Mouse (Mus musculus) embryo, embryonic 9.5 days (tissue): Measurements from ENCODE around the gene Tmem216.

Experiments
- DNase-seq: peaks from one replicate; pipeline ENCODE4 v3.0.0-alpha.2; 2017; ENCODE audit errors: extremely low spot score

Tmem216 gene

GRCm38 (mm10) chr19:10555624-10556510 is at the start of gene Tmem216:
TSS of gene Tmem216 (minus strand) at chr19:10556238.
- peak; percentile 83 for DNase-seq

DNA sequence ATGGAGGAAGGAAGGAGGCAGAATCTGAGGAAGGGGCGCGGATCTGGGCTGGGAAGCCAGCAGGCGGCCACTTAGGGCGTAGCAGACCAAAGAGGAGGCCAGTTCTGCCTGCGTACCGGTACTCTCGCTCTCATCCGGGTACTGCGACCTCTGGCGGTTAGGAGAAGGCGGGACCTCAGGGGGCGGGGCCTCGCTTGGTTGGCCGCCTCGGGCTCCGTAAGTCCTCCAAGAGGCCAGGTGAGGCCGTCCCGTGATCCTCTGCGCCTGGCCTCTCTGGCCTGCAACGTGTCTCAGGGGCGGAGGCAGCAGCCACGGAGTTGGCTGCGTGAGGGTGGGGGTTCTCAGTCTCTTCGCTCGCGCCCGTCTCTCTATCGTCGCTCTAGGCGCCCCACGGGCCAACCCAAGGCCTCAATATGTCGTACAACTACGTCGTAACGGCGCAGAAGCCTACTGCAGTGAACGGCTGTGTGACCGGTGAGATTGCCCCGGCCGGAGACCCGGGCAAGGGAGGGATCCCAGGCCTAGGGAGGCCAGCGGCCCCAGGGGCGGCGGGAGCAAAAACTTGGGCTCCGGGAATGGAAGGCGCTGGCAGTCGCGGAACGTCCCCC is 49.4 kb upstream of the Tmem216 start, which contains the start of the genes Ddb1 and Tkfc:
Ddb1 (plus strand) TSS at position 35 of the 608 bp plus-strand sequence.
Tkfc (minus strand) TSS at position 362 of the 608 bp plus-strand sequence.
- DNase-seq, result peak; percentile 98

GRCm38 (mm10) chr19:10604534-10604933 is 48.5 kb upstream of the Tmem216 start:
- DNase-seq, result no peak

GRCm38 (mm10) chr19:10603660-10604523 is 47.9 kb upstream of the Tmem216 start:
- DNase-seq, result no peak

GRCm38 (mm10) chr19:10602787-10603186 is 46.7 kb upstream of the Tmem216 start:
- peak; percentile 88 for DNase-seq

GRCm38 (mm10) chr19:10602247-10602769 is 46.3 kb upstream of the Tmem216 start:
- no peak for DNase-seq

DNA sequence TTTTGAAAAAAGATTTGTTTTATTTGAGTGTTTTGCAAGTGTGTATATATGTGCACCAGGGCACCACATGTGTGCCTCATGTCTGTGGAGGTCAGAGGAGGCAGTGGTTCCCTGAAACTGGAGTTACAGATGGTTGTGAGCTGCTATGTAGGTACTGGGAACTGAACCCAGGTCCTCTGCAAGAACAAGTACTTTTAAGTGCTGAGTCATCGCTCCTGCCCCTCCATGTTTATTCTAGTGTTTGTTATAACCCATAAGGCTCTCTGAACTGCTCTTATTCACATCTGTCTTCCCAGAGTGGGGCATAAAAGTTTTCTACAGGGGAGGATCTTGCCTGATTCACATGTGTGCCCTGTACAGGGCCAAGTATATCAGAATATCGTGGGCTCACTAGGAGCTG is 43.6 kb upstream of the Tmem216 start:
- DNase-seq, result no peak

DNA sequence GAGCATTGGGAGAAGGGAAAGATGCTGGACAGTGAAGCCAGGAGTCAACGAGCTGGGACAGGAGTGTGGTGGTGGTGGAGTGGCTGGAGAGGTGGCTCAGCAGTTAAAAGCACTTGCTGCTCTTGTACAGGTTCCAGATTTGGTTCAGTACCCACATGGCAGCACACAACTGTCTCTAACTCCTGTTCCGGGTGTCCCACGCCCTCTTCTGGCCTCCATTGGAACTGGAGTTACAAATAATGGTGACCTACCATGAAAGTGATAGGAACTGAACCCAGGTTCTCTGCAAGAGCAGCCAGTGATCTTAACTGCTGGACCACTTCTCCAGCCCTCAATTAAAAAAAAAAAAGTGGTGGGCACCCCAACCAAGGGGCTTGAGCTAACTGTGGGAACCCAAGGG is 42.1 kb upstream of the Tmem216 start:
- DNase-seq, result no peak

GRCm38 (mm10) chr19:10591659-10592377 is 35.8 kb upstream of the Tmem216 start:
- no peak for DNase-seq

DNA sequence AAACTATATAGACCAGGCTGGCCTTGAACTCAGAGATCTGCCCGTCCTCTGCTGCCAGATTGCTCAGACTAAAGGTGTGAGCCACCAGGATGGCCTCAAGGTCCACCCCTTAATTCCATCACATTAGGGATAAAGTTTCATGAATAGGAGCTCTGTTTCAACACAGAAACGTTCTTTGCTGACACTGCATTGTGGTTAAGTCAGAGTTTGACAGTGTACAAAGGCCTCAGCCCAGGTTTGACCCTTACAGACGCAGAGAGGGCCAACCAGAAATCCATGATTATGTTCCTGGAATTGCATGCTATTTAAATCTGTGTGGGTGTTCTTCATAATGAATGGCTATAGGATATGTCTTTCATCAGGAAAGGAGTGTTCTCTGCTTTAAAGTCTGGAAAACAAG is 34.3 kb upstream of the Tmem216 start:
- no peak for DNase-seq

GRCm38 (mm10) chr19:10589127-10589857 is 33.3 kb upstream of the Tmem216 start:
- DNase-seq, result no peak

DNA sequence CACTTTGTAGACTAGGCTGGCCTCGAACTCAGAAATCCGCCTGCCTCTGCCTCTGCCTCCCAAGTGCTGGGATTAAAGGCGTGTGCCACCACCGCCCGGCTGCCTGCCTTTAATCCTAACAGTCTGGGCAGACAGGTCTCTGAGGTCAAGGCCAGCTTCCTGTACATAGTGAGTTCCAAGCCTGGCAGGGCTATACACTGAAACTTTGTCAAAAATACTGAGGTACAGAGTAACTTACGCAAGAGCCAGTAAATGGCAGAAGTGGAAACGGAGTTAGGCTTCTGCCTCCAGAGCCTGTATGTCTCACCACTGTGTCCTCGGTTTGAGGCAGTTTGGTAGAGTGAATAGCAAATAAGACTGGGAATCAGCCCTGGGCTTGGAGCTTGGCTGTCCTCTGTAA is 31.2 kb upstream of the Tmem216 start:
- DNase-seq, result no peak

GRCm38 (mm10) chr19:10585112-10585511 is 29.1 kb upstream of the Tmem216 start:
- no peak for DNase-seq

GRCm38 (mm10) chr19:10583550-10584146 is 27.6 kb upstream of the Tmem216 start:
- no peak for DNase-seq

DNA sequence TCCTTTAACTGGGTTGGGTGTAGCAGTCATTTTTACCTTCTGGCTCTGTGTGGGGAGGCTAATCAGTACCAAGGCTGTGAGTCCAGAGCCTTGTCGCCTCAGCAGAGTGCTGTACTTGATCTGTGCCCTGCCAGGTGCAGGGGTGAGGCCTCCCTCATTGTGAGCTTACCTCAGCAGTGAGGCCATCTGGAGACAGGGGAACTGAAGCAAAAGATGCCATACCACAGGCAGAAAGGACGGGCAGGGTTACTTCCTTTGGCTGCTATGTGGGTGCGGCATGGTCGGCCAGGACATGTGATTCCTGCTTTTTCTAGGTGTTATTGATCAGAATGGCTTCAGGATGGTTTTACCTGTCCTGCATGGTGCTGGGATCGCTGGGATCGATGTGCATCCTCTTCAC is 25.9 kb upstream of the Tmem216 start:
- DNase-seq, result no peak

- no peak for DNase-seq
Measured at GRCm38 (mm10) chr19:10580761-10581160, 24.7 kb upstream of the Tmem216 start.

DNA sequence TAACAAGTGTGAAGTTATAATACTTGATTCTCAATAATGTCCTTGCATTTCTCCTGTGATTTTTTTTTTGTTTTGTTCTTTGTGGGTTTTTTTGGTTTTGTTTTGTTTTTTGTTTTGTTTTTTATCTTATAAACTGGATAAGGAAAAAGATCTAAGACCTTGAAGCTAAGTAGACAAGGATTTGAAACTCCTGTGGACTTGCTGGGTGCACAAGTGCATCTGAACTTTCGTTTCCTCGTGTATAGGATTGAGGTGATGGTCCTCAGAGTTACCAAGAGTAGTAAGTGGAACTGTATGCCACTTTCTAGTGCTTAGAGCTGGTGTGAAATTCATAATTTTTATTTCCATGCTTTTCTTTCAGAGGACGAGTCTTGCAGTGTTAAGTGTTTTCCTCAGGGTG is 24.1 kb upstream of the Tmem216 start:
- no peak for DNase-seq

DNA sequence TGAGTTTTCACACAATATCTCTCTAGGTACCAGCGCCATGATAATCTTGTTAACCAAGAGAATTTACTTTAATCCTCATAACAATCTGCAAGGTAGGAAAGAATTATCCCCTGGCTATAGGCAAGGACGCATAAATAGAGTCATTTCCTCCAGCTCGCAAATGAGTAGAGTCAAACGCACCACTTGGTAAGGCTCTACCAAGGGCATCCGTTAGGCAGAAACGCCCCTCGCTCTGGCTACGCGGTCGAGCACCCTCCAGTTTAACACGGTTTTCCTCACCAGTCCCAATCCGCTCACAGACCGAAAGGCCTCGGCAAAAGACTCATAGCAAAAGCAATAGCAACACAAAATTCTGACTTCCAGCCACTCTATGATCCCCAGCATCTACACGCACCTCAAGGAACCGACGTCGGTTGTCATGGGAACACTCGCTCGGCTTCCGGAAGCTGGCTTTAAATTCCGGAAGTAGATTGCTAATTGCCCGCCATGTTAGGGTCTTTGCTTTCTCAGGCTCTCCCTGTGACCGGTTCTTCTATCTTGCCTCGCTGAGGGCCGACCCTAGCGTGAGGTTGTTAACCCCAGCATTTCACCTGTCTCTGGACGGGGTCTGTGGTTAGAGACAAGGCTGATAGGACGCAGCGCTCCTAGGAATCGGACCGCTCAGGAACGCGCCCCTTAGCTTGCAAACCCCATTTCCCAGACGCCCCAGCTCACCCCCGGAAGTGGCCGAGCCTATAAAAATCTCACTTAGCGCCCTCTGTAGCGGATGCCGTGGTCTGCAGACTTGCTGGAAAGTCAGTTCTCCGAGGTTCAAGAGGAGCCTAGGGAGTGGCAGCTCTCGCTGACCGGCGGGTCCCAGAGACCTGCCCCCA is 20.9 kb upstream of the Tmem216 start, which contains the start of the genes Cyb561a3 and Tmem138:
Cyb561a3 (plus strand) TSS at position 483 of the 872 bp plus-strand sequence.
Tmem138 (minus strand) TSS at position 673 of the 872 bp plus-strand sequence.
- peak; percentile 96 for DNase-seq

- no peak for DNase-seq
Measured at GRCm38 (mm10) chr19:10569627-10570026, 13.6 kb upstream of the Tmem216 start.
